Mouse (Mus musculus) C2C12 (cell line): Measurements from ENCODE around the gene Sh3kbp1.

Source experiments
- CEBPB ChIP-seq: IDR thresholded peaks from one replicate; pipeline ENCODE4 v1.6.1; 2011; ENCODE audit warnings: low read depth, mild to moderate bottlenecking, control low read depth, moderate library complexity
- CTCF ChIP-seq: IDR thresholded peaks from one replicate; pipeline ENCODE4 v1.5.1; 2011; ENCODE audit not compliant: control insufficient read depth, insufficient read depth, insufficient read length
- FOSL1 ChIP-seq: IDR thresholded peaks from one replicate; pipeline ENCODE4 v1.8.0; 2011; ENCODE audit warnings: mild to moderate bottlenecking, low read length; ENCODE audit not compliant: poor library complexity, insufficient read depth, severe bottlenecking
- MAX ChIP-seq: IDR thresholded peaks from one replicate; pipeline ENCODE4 v1.6.1; 2011; ENCODE audit warnings: mild to moderate bottlenecking, control low read depth
- MYOD1 ChIP-seq: IDR thresholded peaks from one replicate; pipeline ENCODE4 v1.6.1; 2011; ENCODE audit warnings: low read depth; ENCODE audit not compliant: control insufficient read depth, insufficient read length
- MYOG ChIP-seq: IDR thresholded peaks from one replicate; pipeline ENCODE4 v1.6.1; 2011; ENCODE audit not compliant: control insufficient read depth, insufficient read length; ENCODE audit errors: extremely low read depth
- USF1 ChIP-seq: IDR thresholded peaks from one replicate; pipeline ENCODE4 v1.6.1; 2011; ENCODE audit warnings: low read depth, mild to moderate bottlenecking, control low read depth, moderate library complexity

GRCm38 (mm10) chrX:159928165-159928564, 301.1 kb downstream of the Sh3kbp1 start:
- TF ChIP-seq CTCF (no peak), USF1 (no peak), MAX (no peak), MYOD1 (no peak), MYOG (no peak), CEBPB (no peak), FOSL1 (no peak)
